Mouse (Mus musculus) megakaryocyte, adult 5-6 weeks (primary cell): ENCODE measurements at regions not wholly inside any gene's neighbourhood (a gene's known extent, or its start where the extent isn't known, plus 50 kb on each side); places are given as distances from the start of the nearest gene placed in this dataset.
A peak's percentile ranks its signal among the peaks of the same experiment; 100 is the strongest.

Experiments used
- ATAC-seq: 2 replicates; pipeline ENCODE4 v1.8.0; 2016; ENCODE audit warnings: mild to moderate bottlenecking, inconsistent platforms; ENCODE audit not compliant: poor library complexity, severe bottlenecking

- ATAC-seq, result no peak
Observed at GRCm38 (mm10) chr12:99039497-99040322, 119.3 kb downstream of the Ttc8 start.

- no peak for ATAC-seq
Observed at GRCm38 (mm10) chr12:99041606-99042005, 121.2 kb downstream of the Ttc8 start.

GRCm38 (mm10) chr12:99042918-99043862 is 122.8 kb downstream of the Ttc8 start:
- ATAC-seq, result no peak

GRCm38 (mm10) chr12:99044477-99044876 is 124.1 kb downstream of the Ttc8 start:
- ATAC-seq, result no peak

- ATAC-seq, result no peak
Observed at GRCm38 (mm10) chr12:99050426-99050825, 130.1 kb downstream of the Ttc8 start.

DNA sequence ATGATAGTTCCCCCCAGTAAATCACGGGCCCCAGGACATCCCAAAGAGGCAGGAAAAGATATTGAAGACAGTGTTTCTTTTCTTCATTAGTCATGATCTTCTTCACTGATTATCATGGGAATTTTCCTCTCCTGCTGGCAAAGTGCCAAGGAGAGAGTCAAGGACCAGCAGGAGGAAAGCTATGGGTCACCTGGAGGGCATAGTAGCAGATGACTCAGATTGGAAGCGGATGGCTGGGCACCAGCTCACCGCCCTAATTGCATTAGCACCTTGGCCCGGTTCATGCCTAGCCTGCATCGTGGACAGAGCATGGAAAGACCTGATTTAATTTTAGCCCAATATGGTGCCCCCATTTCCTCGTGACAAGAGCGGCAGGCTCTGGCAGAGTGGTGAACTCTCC is 132.2 kb downstream of the Ttc8 start:
- no peak for ATAC-seq

DNA sequence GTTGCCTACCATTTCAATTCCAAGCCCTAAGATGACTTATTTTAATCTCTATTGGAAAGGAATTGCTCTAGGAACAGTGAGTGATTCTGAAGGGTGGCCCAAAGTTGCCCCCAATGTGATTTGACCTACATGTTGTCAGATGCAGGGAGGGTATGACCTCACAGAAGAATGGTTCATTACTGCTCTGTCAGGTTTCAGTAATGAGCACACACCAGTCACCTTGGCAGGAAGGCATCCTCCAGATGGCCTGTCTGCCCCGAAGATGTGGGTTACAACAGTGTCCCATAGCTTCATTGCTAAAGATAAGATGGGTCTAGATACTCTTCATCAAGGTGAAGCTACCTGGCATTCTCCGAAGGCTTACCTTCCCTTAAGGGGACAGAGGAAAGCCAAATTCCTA is 137.1 kb downstream of the Ttc8 start:
- ATAC-seq, result no peak

DNA sequence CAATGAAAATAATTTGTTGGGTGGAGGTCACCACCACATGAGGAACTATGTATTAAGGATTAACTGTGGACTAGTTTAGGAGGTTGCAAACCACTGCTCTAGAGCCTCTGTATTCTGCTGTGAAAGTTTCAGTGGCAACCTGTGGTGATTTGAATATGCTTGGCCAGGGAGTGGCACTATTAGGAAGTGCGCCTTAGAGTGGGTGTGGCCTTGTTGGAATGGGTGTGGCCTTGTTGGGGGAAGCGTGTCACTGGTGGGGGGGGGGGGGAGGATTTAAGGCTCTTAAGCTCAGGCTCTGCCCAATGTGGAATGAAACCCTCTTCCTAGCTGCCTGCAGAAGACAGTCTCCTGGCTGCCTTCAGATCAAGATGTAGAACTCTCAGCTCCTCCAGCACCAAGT is 138.5 kb downstream of the Ttc8 start:
- no peak for ATAC-seq

DNA sequence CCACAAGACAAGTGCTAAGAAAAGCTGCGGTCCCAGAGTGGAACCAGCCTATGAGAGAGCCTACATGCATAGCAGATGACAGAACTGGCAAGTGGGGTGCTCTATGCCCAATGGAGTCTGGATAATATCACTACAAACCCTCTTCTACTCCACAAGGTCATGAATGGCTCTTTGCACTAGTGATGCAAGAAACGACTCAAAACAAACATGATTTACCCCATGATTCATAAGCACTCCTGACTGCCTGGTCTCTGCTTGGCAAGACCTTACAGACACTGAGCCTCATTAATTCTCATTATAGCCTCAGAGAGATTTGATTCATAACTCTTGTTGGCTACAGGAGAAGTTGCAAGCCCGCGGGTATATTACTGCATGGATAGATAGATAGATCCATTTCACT is 139.1 kb downstream of the Ttc8 start:
- no peak for ATAC-seq

GRCm38 (mm10) chr12:99060702-99061101 is 140.3 kb downstream of the Ttc8 start:
- no peak for ATAC-seq

- no peak for ATAC-seq
Observed at GRCm38 (mm10) chr12:99063441-99063840, 143.1 kb downstream of the Ttc8 start.

DNA sequence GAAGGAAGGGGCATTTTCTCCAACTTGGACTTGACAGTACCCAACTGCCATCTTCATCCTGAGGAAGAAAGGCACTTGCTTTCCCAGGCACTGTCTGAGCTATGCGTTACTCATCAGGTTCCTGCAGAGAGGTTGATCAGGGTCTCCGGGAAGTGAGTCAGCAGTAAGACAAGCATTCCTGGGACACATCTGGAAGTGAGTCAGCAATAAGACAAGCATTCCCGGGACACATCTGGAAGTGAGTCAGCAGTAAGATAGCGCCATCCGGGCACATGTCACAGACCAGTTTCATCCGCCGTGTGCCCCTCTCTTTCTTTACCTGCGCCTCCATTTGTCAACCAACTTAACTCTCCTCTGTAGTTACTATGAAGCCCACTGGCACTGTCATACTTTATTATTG is 143.5 kb downstream of the Ttc8 start:
- no peak for ATAC-seq

DNA sequence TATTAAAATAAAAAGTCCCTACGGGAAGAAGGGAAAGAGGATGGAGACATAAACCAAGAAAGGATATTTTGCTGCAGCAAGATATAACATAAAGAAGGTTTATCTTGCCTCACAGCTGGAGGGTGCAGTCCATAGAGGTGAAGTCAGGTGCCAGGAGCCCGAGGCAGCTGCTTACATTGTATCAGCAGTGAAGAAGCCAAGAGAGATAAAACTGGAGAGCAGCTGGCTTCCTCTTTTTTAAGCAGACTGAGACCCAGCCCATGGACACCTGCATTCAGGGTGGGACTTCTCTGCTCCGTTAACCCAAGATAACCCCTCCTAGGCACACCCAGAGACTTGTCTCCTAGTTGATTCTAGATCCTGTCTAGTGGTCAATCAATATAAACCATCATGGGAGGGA is 147.6 kb downstream of the Ttc8 start:
- no peak for ATAC-seq

DNA sequence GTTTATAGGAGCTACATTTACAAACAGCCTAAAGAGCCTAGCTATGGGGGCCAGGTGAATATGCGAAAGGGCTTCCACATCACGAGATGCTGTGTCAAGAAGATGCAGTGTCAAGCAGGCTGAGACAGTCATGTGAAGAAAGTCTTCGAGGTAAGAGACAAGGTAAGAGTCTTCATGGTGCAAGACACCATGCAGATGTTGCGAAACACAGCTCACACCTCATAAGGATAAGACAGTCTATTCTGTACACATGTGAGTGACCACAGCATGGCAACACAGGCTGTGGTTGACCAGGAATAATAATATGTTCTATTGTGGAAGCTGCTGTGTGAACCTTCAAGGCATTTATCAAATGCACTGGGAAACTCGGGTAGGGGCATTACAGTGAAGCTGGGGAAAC is 153.4 kb downstream of the Ttc8 start:
- ATAC-seq, result peak; percentile 78

GRCm38 (mm10) chr12:99077366-99077765 is 157.0 kb downstream of the Ttc8 start:
- no peak for ATAC-seq

GRCm38 (mm10) chr12:99079873-99080272 is 159.5 kb downstream of the Ttc8 start:
- peak; percentile 65 for ATAC-seq

- no peak for ATAC-seq
Observed at GRCm38 (mm10) chr12:99083616-99084015, 163.2 kb downstream of the Ttc8 start.

DNA sequence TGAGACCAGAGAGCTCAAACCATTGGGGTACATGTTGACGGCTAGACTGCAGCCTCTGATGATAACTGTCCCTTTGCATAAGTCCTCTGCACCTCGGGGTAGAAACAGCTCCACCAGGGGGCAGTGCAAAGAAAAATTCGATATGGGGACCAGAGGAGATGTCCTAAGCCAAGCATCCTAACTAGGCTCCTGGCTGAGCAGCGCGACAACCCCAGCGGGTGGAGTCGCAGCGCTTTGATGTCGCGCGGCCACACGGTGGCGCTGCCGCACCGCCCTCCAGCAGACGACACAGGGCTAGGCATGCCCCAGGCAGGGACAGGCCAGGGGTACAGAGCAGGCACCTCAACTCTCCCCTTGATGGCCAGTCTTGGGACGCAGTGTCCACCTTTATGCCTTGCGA is 163.8 kb downstream of the Ttc8 start:
- peak; percentile 92 for ATAC-seq

- ATAC-seq, result no peak
Observed at GRCm38 (mm10) chr12:99087286-99087685, 166.9 kb downstream of the Ttc8 start.

DNA sequence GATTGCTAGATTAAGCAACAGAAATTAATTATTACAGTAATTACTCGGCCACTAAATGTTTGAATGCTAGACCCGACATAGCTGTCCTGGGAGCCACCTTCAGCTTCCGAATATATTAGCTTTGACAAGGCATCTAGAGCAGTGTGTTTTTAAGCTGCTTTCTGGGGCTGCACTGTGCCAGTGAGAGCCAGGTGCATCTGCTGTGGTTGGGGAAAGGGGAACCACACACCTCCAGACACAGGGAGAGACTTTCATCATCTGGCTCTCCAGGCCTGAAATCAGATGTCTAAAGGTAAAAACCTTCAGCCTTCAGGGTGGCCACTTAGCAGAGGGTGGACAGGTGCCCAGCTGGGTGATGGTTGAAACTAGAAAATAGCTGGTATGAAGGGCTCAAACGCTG is 171.4 kb downstream of the Ttc8 start:
- no peak for ATAC-seq

- no peak for ATAC-seq
Observed at GRCm38 (mm10) chr12:99093151-99093550, 172.8 kb downstream of the Ttc8 start.

DNA sequence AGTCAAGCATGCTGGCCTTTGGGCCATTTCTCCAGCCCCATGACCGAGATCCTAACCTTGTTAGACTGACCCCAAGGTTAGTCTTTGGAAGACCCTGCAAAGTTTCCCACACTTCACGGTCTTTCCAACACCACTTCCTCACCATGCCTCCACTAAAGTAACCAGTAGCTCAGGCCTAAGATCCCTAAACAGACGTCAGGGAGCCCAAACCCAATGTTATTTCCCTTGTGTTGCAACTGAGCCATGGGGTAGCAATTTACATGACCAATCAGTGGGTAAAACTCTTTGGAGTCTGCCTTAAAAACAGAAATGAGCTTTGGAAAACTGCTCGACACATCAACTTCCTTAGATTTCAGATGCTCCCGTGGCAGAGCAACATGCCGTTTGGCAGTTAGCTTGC is 173.6 kb downstream of the Ttc8 start:
- ATAC-seq, result no peak
